Mouse (Mus musculus) CH12F3 (cell line): ENCODE measurements around the gene 1700017B05Rik.

Experiments
- in situ Hi-C: fragments of 300-500 bp; cut with MboI; formaldehyde crosslinking; loops from 2 replicates; pipeline ENCODE4 v1.14.3; 2020; ENCODE audit warnings: low sequenced_read_pairs

Gene 1700017B05Rik

DNA sequence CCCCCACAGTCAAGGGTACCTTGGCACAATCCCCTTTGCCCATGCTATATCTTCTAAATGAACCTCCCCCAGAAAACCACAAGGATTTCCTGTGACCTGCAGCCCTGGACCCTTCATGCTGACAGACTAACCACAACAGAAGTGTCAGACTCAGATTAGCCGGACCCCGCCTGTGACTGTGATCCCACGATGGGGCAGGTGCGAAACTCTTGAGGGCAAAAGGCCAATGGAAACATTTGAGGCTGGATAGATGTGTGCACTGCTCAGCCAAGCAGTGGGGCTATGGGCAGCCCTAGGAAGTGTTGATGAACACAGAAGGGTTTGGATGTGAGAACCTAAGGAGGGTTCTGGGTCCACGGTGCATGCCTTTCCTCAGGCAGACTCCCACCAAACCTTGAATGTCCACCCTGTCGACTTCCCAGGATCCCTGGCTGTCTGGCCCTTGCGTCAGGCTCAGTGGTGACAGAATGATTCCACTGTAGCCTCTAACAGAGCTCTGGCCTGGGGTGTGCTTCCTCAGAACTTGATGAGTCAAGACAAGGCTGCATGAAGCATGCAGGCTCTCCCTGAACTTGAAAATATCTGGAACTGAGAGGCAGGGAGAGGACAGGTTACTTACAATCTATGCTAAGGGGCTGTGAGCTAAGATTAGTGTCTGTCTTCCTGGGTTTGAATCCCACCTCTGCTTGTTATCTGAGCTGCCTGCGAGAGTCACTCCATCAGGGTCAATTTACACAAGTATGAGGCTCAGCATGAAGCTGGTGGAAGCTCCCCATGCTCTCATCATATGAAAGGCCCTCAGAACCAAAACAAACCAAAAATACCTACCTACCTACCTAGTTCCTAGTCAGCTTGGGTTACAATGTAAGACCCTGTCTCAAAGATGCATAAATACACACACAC, 10.7 kb upstream of the 1700017B05Rik start:
- in situ Hi-C loops, result no loop called here

DNA sequence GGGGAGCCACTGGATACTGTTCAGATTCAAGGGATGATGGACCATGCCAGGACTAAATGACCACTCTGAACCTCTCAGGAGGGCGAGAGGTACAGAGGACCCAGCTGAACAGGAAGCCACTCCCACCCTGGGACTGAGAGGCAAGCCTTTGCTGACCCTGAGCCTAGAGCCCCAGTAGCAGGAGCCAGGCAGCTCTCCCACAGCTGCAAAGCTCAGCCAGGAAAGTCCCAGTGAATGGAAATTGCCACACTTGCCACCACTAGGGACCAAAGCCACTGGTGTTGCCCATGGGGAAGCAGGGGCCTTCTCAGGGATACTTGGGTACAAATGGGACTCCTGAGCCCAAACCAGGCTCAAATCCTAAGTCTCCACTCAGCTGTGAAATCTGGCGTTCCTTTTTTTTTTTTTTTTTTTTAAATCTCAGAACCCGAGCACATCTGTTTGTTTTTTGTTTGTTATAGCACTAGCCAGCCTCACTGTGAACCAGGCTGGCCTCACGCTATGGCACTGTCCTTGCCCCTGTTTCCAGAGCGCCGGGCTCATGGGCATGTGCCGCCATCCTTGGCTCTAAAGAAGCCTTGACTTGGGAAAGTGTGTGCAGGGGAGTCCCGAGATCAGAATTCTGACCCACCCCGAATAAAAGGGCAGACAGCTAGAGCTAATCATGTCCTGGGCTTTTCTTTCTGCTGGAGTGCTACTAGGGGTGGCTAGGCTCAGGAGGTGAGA, 9.6 kb upstream of the 1700017B05Rik start:
- in situ Hi-C loops, result no loop called here

DNA sequence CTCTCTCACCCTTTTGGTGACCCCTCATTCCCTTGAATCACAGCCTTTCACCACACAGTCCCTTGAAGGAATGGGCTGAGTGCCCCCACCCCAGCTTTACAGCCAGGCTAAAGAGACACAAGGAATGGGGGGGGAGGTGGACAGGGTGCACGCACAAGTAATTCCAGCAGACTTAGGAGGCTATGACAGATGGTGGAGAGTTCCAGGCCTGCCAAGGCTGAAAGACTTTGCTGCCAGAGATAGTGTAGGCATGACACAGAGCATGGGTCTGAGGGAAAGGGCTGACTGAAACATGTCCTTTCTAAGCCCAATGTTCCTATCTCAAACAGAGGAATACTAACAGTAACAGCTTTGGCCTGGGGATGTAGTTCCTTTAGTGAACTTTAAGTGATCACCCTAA, 8.7 kb upstream of the 1700017B05Rik start:
- in situ Hi-C loops, result no loop called here

DNA sequence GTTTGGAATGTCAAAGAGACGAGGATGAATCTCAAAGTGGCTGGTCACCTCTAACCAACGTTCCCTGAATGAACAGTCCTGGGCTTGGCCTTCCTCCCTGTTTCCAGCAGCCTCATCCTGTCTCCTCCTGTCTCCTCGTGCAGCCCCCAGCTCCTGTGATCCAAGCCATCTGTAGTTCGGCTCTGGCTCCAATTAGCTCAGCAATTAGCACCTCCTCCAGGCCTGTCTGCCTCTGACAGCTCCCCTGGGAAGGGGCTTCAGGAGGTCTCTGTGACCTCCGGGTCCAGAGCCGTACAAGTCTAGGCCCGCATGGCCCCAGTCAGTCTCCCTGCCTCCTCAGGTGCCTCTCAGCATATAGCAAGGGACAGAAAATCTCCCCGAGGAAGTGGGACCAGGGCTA, 8.0 kb upstream of the 1700017B05Rik start:
- in situ Hi-C loops, result no loop called here

DNA sequence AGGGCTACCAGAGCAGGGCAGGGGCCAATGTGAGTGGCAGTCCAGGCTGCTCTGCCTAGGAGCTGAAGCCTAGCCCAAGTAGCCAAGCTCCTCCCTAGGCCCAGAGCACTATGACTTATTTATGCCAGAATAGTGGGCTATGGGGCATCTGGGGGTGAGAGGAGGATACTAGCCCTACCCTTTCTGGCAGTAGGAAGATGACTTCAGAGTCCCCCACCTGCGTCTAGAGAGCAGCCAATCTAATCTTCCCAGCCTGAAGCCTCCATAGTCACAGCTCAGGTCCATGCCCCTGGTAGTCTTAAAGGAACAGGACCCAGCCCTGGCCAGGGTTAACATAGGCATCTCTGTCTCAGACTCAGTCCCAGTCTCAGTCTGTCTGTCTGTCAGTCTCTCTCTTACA, 7.0 kb upstream of the 1700017B05Rik start:
- in situ Hi-C loops, result no loop called here

DNA sequence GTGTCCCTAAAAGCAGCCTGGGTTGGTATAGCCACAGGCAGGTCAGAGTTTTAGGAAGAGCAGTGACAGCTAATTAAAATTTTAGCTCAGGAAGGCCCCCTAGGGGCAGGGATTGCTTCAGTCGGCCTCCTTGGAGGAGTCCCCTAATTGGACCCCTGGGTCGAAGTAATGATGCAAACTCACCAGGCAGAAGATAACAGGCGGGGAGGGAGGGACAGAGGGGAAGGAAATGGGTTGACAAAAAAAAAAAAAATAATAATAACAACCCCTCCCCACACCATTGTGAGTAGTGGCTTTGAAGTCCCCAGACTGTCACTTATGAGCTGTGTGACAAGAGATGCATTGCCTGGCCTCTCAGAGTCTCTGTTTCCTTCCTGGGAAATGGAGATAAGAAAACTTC, 6.2 kb upstream of the 1700017B05Rik start:
- in situ Hi-C loops, result no loop called here

DNA sequence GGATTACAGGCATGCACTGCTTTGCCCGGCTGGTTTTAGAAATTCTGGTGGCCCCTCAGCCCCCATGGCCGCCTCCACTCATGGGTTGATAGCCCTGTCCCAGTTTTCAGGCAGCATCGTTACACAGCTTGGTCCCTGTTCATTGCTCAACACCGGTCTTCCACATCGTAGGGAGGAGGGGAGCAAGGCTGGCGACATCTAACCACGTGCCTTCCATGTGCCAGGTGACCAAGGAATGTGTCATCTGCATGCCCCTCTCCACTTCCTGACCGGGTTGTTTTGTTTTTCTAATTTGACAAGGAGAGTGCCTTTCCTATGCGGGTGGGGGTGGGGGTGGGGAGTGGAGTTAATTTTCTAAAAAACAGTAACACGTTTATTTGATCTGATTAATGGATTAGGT, 5.7 kb upstream of the 1700017B05Rik start:
- in situ Hi-C loops, result no loop called here

DNA sequence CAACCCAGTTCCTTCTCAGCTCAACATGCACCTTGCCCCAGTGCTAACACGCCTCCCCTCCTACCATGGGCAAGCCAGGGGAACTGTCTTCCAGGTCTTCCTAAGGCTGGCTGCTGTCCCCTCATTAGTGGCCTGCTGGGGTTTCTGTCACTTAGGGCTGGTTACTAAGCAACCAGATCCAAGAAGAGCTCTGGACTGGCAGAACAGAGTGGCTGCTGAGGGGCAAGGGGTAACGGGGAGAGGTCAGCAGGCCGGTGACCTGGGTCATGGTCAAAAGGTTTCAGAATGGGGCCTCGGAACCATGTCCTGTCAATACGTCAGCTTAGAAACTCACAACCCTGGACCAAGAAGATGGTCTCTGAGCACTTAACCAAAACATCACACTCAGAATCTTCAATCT, 5.0 kb upstream of the 1700017B05Rik start:
- in situ Hi-C loops, result no loop called here

DNA sequence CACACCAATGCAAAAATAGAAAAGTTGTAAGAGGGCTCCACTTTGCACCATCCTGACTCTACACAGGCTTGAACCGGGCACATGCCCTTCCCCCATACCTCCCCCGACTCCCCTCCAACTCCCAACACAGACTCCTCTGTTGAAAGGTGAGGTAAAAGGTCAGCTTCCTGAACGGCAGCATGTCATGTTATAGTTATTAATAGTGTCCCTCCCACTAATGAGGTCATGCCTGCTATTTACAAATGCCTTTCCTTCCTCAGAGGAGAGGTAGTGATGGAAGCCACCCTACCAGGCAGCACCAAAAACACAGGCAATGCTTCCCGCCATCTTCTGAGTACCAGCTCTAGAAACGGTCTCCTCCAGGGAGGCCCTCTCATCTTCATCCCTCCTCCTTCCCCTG, 2.7 kb upstream of the 1700017B05Rik start:
- in situ Hi-C loops, result no loop called here

DNA sequence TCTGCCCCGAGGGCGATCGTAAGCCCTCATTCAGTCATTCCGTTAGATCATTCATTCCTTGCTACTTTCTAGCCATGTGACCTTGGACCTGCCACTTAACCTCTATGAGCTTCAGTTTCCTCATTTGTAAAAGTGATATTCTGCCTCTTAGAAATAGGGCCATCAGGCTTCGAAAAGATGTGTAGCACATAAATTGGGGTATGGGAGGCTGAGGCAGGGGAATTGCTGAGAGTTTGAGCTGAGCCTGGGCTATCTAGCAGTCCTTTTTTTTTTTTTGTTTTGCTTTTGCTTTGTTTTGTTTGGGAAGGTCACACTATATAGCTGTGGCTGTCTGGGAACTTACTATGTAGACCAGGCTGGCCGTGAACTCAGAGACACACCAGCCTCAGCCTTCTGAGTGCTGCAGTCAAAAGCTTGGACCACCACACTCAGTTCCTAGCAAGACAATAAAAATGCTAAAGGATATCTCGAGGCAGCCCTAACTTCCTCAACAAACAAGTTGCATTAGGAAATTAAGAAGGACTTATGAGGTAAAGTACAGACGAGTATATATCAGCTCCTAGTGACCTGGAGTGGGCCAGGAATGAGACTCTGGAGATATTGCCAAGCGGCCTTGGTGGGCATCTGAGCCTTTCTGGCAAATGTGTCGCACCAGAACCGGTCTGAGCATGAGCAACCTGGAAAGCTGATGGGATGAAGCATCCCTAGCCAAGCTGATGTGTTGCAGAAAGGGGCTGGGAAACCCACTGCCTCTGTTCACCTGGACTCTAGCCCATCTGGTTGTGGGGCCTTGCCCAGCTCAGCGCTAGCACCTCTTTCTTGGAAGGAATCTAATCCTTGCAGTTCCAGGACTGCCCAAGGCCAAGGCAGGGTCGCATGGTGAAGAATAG, 628 bp upstream of the 1700017B05Rik start:
- in situ Hi-C loops, result no loop called here

DNA sequence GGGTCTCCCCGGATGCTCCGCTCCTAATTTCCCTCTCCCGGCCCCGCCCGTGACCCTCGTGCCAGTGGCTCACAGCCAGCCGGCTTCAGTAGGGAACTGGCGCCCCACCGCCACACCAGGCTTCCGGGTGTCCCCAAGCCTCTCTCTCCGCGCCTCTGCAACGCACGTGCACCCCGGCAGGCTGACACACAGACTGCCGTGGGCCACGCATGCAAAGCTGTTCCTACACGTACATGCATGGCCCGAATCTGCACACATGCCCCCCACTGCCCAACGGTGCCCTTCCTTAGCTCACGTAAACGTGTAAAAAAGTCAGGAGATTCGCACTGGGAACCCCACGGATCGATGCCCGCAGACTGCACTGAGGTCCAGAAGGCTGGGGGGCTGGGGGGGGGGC, 898 bp downstream of the 1700017B05Rik start:
- in situ Hi-C loops, result no loop called here

DNA sequence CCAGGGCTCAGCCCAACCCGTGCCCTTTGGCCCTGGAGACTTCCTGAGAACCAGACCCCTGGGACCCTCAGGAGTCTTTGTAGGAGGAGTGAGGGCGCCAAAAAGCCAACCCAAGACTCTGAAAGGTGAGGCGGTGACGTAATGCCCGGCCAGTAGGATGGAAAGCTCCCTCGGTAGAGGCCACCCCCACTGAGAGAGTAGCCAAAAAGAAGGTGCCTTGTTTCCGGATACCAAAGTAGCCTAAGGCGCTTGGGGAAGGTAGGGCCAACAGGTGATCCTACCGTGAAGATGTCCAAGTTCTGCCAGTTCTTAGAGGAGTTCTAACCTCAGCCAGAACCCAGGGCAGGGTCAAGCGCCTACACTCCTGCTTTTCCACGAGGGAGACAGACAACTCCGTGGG, 1.5 kb downstream of the 1700017B05Rik start:
- in situ Hi-C loops, result no loop called here

DNA sequence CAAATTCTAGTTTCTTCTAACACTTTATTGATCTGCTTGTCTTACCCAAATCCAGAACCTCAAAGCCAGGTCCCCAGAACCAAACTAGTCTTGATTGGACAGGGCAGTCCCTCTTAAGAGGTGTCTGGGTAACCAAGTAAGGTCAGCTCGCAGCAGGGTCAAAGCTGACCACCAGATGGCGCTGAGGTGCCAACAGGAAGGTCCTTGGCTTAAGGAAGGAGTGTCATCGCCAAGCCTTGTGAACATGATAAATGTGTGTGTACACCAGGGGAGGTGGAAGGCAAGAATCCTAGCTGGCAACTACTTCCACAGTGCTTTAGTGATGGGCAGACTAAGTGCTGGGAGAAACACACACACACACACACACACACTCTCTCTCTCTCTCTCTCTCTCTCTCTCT, 2.7 kb downstream of the 1700017B05Rik start:
- in situ Hi-C loops, result loop anchor here (10.0 kb wide), 1 partner anchor 175 kb away; no protein-coding TSS in a partner anchor

DNA sequence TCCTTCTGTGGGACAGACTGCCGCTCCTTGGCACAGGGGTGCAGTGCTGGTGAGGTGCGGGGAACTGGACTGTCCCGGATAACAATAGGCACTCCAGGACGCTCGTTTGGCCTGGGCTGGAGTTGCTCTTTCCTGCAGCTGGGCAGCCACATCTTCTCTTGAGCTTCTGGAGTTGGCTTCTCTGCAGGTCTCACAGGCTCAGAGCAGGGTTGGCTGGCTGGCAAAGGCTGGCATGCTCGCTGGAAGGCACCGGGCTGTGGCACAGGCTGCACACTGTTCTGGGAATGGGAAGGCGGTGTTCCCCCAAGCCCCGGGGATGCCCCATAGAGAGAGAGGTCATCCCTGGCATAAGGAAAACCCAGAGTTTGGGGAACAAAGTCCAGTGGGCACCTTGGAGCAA, 4.8 kb downstream of the 1700017B05Rik start:
- in situ Hi-C loops, result loop anchor here (10.0 kb wide), 1 partner anchor 177 kb away; no protein-coding TSS in a partner anchor

DNA sequence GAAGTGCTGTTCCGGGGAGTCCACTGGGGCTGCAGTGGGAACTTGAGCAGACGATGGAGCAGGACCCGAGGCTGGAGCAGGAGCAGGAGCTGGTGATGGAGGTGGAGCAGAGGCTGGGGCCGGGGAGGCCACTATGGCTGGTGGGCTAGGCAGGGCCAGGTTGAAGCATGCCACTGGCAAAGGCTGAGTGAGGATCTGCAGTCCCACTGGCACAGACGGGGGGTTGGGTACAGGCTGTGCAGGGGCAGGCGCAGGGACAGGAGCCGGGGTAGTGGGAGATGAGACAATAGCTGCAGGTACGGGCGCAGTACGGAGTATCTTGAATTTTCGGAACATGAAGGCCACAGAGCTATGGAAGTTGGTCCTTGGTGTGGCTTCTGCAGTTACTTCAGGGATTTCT, 5.6 kb downstream of the 1700017B05Rik start:
- in situ Hi-C loops, result loop anchor here (10.0 kb wide), 1 partner anchor 178 kb away; no protein-coding TSS in a partner anchor

DNA sequence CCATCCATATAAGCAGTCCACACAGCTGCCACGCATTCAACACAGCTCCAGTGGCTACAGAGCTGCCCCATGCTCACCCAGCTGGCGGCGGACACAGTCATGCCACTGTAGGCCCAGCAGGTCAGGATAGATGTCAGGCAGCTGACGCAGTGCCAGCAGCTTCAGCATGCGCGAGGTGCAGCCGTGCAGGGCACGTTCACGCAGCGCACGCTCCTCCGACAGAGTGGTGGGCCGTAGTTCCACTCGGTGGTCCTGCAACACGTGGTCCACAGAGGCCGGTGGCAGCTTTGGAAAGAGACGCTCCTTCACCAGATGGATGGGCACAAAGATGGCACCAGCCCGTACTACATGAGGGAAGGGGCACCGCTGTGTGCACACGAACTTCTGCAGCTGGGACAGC, 6.1 kb downstream of the 1700017B05Rik start:
- in situ Hi-C loops, result loop anchor here (10.0 kb wide), 1 partner anchor 178 kb away; no protein-coding TSS in a partner anchor

DNA sequence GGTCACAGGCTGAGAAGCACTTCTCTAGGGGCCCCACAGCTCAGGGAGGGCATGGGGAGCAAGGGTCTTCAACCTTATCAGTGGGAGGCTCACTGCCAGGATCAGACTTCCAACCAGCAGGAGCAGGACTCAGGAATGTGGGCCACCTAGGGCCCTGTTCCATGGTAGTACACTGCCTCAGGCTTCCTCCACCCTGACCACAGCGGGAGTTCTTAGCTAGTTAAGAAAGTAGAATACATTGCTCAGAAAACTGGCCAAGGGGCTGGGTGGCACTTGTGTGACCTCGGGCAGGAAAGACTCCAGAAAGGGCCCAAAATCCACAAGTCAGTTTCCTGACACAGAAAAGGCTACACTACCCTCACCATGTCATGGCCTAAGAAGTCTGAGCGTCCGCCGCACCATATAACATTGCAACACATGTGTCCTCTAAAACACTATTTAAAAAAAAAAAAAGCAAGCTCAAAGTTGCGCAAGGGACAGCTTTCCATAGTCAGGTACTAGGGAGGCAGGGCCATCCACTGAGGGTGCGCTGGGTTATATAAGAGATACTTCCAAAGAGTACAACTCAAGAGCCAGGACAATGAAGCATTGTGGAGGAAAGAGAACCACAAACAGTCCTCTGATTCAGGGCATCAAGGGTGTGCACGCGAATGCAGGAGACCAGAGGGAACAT, 7.5 kb downstream of the 1700017B05Rik start:
- in situ Hi-C loops, result loop anchor here (10.0 kb wide), 1 partner anchor 180 kb away; no protein-coding TSS in a partner anchor

DNA sequence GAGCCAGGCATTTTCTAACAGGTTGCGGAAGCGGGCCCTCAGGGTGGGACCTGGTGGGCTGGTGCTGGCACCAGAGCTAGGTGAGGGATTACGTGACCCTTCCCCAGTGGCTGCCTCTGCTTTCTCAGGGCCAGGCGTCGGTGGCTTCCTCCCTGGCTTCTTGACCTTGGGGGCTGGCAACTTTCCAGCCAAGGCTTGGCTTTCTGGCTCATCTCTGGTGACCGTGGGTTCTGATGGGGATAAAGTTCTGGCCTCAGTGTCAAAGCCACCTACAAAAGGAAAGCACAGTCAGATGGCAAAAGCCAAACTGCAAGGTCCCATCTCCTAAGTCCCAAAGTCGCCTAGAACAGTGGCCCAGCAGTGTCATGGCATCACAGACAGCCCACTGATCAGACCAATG, 8.4 kb downstream of the 1700017B05Rik start:
- in situ Hi-C loops, result loop anchor here (10.0 kb wide), 1 partner anchor 181 kb away; no protein-coding TSS in a partner anchor

DNA sequence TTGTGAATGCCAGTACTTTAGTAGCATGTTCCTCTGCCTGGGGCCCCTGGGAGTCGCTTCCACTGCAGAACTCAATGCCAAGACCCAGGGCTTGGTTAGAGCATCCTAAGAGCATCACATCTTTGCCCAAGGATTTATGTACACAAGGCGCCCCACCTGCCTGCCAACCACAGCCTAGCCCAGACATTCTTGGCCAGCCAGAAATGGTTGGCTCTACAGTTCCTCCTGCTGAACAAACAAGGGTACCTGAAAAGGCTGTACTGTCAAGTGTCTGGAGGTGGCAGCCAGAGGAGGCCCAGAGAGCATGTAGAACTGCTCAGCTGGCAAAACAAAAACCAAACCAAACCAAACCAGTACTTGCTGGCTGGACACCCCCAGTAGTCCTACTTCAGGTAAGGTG, 11.3 kb downstream of the 1700017B05Rik start:
- in situ Hi-C loops, result loop anchor here (10.0 kb wide), 1 partner anchor 184 kb away; no protein-coding TSS in a partner anchor

DNA sequence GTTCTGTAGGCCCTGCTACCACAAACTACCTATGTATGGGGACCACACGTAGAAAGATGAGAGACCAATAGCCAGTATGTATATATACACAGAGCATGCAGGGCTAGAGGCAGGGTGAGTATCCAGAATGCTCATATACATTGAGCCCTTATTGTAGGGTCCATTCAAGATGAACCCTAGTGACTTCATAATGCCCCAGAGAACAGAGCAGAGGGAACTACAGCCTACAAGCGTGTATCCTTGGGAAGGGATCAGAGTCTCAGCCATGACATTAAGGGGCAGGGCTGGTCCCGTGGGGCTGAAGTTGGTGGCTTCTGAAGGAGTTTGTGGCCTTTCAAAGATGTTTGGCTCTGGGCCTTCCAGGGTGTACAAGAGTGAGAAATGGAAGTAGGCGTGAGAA, 12.4 kb downstream of the 1700017B05Rik start:
- in situ Hi-C loops, result loop anchor here (10.0 kb wide), 1 partner anchor 185 kb away; no protein-coding TSS in a partner anchor
